Mouse (Mus musculus) bone marrow, adult 2 months (tissue): ENCODE measurements around the gene Mrpl4. TPM values are rescaled to one million over a fixed set of nuclear protein-coding genes. Genes with fewer than 3 reads are reported as not detected.
A peak's percentile ranks its signal among the peaks of the same experiment; 100 is the strongest.

ENCODE experiments used
- H3K27ac ChIP-seq: fragments of 200-500 bp; 2 replicates; pipeline ENCODE4 v1.5.1; 2012; ENCODE audit warnings: low read depth, mild to moderate bottlenecking, control low read depth, inconsistent platforms, low read length; ENCODE audit not compliant: control insufficient read depth, poor library complexity, insufficient read depth
- H3K4me1 ChIP-seq: fragments of 200-500 bp; 2 replicates; pipeline ENCODE4 v1.6.1; 2011; ENCODE audit warnings: low read length; ENCODE audit not compliant: control insufficient read depth, insufficient read depth
- H3K4me3 ChIP-seq: fragments of 200-500 bp; replicated peaks from 2 replicates; pipeline ENCODE3; 2011; ENCODE audit warnings: mild to moderate bottlenecking, low read depth, low read length, control low read depth; ENCODE audit not compliant: control insufficient read depth
- CTCF ChIP-seq: fragments of 200-500 bp; IDR thresholded peaks from 2 replicates; pipeline ENCODE4 v1.5.1; 2011; ENCODE audit warnings: low read length, control low read depth; ENCODE audit not compliant: control insufficient read depth, insufficient read depth
- POLR2A ChIP-seq: fragments of 200-500 bp; IDR thresholded peaks from 2 replicates; pipeline ENCODE4 v1.6.1; 2011; ENCODE audit warnings: low read depth, mild to moderate bottlenecking, control low read depth, low read length, borderline replicate concordance; ENCODE audit not compliant: control insufficient read depth
- WGBS: fragments of 180-500 bp; shearing (Covaris S2); methylation state at CpG from one replicate; pipeline ENCODE4 v1.1.7; 2018; 5-methylcytosine and 5-hydroxymethylcytosine counted together
- polyA plus RNA-seq: library from polyadenylated mRNA; stranded (reverse); fragments of >200 nt; gene quantifications from 2 replicates; pipeline ENCODE4 v1.2.4, GENCODE M21; 2011; ENCODE audit warnings: low replicate concordance; ENCODE audit not compliant: missing spikeins, insufficient read depth, insufficient read length

Gene Mrpl4
- polyA plus RNA-seq, result 13.8 and 27.4 TPM in 2 replicates

DNA sequence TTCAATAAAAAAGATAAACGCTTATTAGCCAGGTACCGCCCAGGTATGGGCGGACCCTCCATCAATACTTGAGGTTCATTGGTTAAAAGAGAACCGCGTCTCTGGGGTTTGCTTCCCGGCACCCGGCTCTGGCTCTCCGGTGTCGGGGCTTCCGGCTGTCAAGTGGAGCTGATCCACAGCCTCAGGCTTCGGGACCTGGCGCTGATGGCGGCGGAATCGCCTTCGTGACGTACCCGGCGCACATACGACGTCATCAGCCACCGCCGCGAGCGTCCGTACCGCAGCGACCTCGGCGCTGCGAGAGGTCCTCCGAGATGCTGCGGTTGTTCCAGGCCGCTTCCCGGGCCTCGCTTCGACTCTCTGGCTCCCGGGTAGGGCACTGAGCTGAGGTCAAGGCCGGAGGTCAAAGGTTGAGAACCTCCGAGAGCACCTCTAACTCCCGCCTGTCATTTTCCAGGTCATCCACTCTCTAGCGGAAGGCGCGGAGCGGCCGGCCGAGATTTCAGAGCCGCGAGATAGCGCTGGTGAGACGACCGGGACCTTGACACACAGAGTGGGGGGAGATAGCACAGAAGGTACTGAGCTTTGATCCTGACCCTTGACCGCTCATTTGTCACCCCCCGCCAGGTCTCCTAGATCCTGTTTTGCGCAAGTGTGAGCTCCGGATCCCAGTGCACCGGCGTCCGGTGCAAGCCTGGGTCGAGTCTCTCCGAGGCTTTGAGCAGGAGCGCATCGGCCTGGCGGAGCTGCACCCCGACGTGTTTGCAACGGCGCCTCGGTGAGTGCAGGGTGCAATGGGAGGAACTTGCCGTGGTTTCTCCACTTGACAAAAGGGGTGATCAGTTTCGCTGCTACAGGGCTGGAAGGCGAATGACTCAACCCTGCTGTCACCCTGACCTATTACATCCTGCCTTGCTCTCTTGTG, at the start of gene Mrpl4:
Gene Mrpl4 (plus strand): TSS at position 112 of the 925 bp plus-strand sequence.
- TF ChIP-seq POLR2A (peak; percentile 82; the same call in 1 of the 2 replicates), CTCF (no peak)
- Histone ChIP-seq H3K4me3 (peak within 1 kb of the TSS; percentile 86), H3K27ac (peak within 1 kb of the TSS; percentile 65), H3K4me1 (no peaks in the 10 kb centered on the region)
- WGBS, result under 1% methylated on average over 72 of the region's 72 CpGs

- Histone ChIP-seq H3K4me1 (peaks cover 3% of the 10 kb centered on the region; the same call in 1 of the 2 replicates), H3K4me3 (no peak overlapping the region), H3K27ac (no peak overlapping the region)
- TF ChIP-seq CTCF, result no peak
- TF ChIP-seq POLR2A, result no peak
- 87% methylated on average over 3 of the region's 3 CpGs for WGBS
These were observed 45.5 kb upstream of the Mrpl4 start for GRCm38 (mm10) chr9:20956989-20957388.

- no peak within 1 kb of the TSS for H3K4me3 ChIP-seq
- WGBS, result 100% methylated on average over 2 of the region's 2 CpGs
- TF ChIP-seq CTCF (no peak), POLR2A (no peak)
- peaks cover 1% of the 10 kb centered on the region; the same call in 1 of the 2 replicates for H3K4me1 ChIP-seq
- H3K27ac ChIP-seq, result no peak within 1 kb of the TSS
These were observed 43.1 kb upstream of the Mrpl4 start, which contains the start of gene Dnmt1 for GRCm38 (mm10) chr9:20959430-20959938. Gene Dnmt1, minus strand, starts transcription at chr9:20959888.

GRCm38 (mm10) chr9:20961557-20961956, 41.0 kb upstream of the Mrpl4 start:
- 9% methylated on average over 9 of the region's 9 CpGs for WGBS
- peaks cover 1% of the 10 kb centered on the region; the same call in 1 of the 2 replicates for H3K4me1 ChIP-seq
- TF ChIP-seq POLR2A (no peak), CTCF (no peak)
- no peak overlapping the region for H3K4me3 ChIP-seq
- peak overlapping the region; percentile 46; the same call in 1 of the 2 replicates for H3K27ac ChIP-seq

- Histone ChIP-seq H3K4me3 (no peak overlapping the region), H3K4me1 (peaks cover 1% of the 10 kb centered on the region; the same call in 1 of the 2 replicates), H3K27ac (no peak overlapping the region)
- WGBS, result 81% methylated on average over 4 of the region's 4 CpGs
- TF ChIP-seq CTCF (no peak), POLR2A (no peak)
These were observed 36.9 kb upstream of the Mrpl4 start for GRCm38 (mm10) chr9:20965606-20966005.

- TF ChIP-seq POLR2A, result no peak
- no peak for TF ChIP-seq CTCF
- Histone ChIP-seq H3K4me1 (peaks cover 1% of the 10 kb centered on the region; the same call in 1 of the 2 replicates), H3K4me3 (no peak overlapping the region), H3K27ac (no peak overlapping the region)
- WGBS, result 43% methylated on average over 3 of the region's 3 CpGs
These were observed 36.5 kb upstream of the Mrpl4 start for GRCm38 (mm10) chr9:20966008-20966407.

DNA sequence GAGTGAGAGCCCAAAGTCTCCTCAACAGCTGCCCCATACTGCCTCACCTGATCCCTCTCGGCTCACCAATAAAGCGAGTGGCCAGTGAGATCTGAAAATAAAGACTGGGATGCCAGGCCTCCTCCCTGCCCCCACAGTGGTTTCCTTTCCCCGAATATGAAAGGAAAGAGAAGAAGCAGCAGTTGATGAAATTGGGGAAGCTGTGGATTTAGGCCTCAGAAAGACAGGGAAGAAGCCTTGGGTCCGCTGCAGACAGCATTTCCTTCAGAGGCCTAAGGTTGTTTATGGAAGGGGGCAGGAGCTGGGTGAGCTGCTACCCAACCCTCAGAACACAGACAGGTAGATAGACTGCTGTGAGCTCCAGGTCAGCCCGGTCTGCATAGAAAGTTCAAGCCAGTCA, 35.8 kb upstream of the Mrpl4 start:
- TF ChIP-seq CTCF, result no peak
- TF ChIP-seq POLR2A, result no peak
- Histone ChIP-seq H3K27ac (peak overlapping the region; percentile 21; the same call in 1 of the 2 replicates), H3K4me3 (no peak overlapping the region), H3K4me1 (no peaks in the 10 kb centered on the region; the same call in 1 of the 2 replicates)
- WGBS, result 17% methylated on average over 5 of the region's 5 CpGs

DNA sequence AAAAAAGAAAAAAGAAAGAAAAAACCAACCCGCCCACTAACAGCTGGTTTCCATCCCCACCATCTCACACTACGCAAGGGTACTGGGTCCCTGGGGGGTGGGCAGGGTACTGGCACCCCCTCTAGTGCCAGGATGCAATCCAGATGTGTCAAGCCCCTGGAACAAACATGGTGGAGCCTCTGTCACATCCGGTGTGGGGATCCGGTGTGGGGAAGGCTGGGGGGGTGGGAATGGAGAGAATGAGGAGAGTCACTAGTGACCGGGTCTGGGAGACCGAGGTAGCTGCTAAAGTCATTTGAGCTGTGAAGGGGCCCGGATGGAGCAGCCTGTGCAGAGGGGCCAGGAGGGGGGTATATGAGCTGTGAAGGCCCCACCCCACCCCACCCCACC, 30.8 kb upstream of the Mrpl4 start:
- no peaks in the 10 kb centered on the region; the same call in 1 of the 2 replicates for H3K4me1 ChIP-seq
- no peak for TF ChIP-seq CTCF
- TF ChIP-seq POLR2A, result no peak
- no peak overlapping the region for H3K27ac ChIP-seq
- no peak overlapping the region for H3K4me3 ChIP-seq
- 90% methylated on average over 7 of the region's 7 CpGs for WGBS
